Mouse (Mus musculus) liver, embryonic 18 days (tissue): ENCODE measurements around the gene Cck. TPM values are rescaled to one million over a fixed set of nuclear protein-coding genes. Genes with fewer than 3 reads are reported as not detected.

Source experiments
- polyA plus RNA-seq: library from polyadenylated mRNA; depleted of rRNA; stranded (reverse); fragments of >200 nt; gene quantifications from 2 replicates; pipeline ENCODE4 v1.2.3, GENCODE M21; 2012; rRNA removed

Gene Cck
- polyA plus RNA-seq: 0.17 TPM in 1 of 2 replicates, not detected in the other

GRCm38 (mm10) chr9:121495529-121495928, at the start of gene Cck:
Gene Cck, minus strand, starts transcription at chr9:121495694.

Other genes starting within 250 kb of the Cck start
- gene Ulk4, start 218.5 kb downstream of the Cck start, polyA plus RNA-seq: 0.13 and 0.14 TPM in 2 replicates
- gene Trak1, start 198.2 kb downstream of the Cck start, polyA plus RNA-seq: 7.5 and 9.8 TPM in 2 replicates
- 0.05 and 0.08 TPM in 2 replicates for gene Lyzl4, start 146.4 kb upstream of the Cck start, polyA plus RNA-seq
- gene Vipr1, start 147.0 kb upstream of the Cck start, polyA plus RNA-seq: 0.75 and 0.77 TPM in 2 replicates
- 1.6 and 1.7 TPM in 2 replicates for gene Sec22c, start 209.8 kb upstream of the Cck start, polyA plus RNA-seq
- gene Ss18l2, start 214.6 kb upstream of the Cck start, polyA plus RNA-seq: 34.9 TPM in 2 replicates
- gene Nktr, start 223.5 kb upstream of the Cck start, polyA plus RNA-seq: 31.3 and 37.7 TPM in 2 replicates